Mouse (Mus musculus) adrenal gland, adult 8-10 months (tissue): ENCODE data around the gene Nptx1. TPM values are rescaled to one million over a fixed set of nuclear protein-coding genes. Genes with fewer than 3 reads are reported as not detected.
A peak's percentile ranks its signal among the peaks of the same experiment; 100 is the strongest.

Experiments
- DNase-seq: peaks from one replicate; pipeline ENCODE4 v3.0.0; 2022
- total RNA-seq, 4 experiments: library from RNA; stranded (reverse); gene quantifications; 2 replicates each; pipeline ENCODE4 v1.2.4; 2022

The Nptx1 gene
- total RNA-seq, 4 experiments from 2014 or later: 2.4 to 8.5 (median 5.4) TPM

DNA sequence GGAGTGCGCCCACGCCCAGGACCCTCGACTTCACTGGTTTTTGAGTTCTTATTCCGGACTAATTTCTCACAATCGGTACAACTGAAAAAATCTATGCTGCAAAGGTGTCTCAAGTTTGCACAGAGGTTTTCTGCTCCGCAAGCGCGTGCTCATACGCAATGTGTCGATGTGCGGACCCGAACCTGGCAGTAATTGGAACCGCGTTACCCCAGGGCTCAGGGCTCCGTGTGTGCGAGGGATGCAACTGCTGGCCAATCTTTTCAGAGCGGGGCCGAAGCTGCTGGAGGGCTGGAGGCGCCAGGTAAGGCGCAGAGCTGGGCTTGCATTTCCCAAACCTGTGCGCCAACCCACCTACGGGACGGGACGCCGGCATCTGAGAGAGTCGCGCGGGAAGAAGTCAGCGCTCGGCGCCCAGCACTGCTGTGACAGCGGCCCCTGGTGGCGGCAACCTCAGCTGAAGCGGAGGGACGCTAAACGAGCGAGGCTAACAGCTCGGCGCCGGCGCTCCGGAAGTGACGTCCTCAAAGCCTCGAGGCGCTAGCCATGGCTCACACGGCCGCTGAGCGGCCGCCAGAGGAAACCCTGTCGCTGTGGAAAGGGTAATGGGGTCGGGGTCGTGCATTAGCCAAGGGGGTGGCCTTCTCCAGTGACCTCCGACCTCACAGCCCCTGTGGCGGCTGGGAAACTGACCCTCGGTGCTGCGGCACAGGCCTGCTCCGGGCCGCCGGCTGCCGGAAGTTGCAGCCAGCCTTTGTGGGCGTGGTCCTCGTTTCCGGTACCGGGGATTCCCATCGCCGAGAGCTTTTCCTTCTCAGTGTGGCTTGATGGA, 56.5 kb downstream of the Nptx1 start, which contains the start of gene Endov:
Endov (plus strand) TSS at position 487 of the 829 bp plus-strand sequence.
- peak; percentile 93 for DNase-seq

Other genes with a start within 250 kb of the Nptx1 start
- gene Eif4a3, start 247.7 kb downstream of the Nptx1 start, total RNA-seq: 100 to 1,000 TPM; 130 to 147 (median 132) TPM
- 1 to 10 TPM in 1 of 4 experiments, under 1 TPM in 3; 0.12 to 1.1 (median 0.75) TPM for gene Card14, start 240.0 kb downstream of the Nptx1 start, total RNA-seq
- 10 to 100 TPM; 21.9 to 28.3 (median 24.9) TPM for gene Sgsh, start 192.2 kb downstream of the Nptx1 start, total RNA-seq
- gene Slc26a11, start 192.2 kb downstream of the Nptx1 start, total RNA-seq: 10 to 100 TPM in 2 of 4 experiments, 1 to 10 TPM in 2; 9.0 to 10.2 (median 9.9) TPM
- 10 to 100 TPM; 28.2 to 41.6 (median 36.2) TPM for gene Rnf213, start 154.7 kb downstream of the Nptx1 start, total RNA-seq
- 10 to 100 TPM; 23.8 to 31.3 (median 29.2) TPM for gene Endov, start 56.4 kb downstream of the Nptx1 start, total RNA-seq
- 10 to 100 TPM; 57.6 to 74.5 (median 59.9) TPM for gene Rptor, start 55.2 kb upstream of the Nptx1 start, total RNA-seq